Mouse (Mus musculus): ENCODE measurements at regions not wholly inside any gene's neighbourhood (a gene's known extent, or its start where the extent isn't known, plus 50 kb on each side); places are given as distances from the start of the nearest gene placed in this dataset.

DNA sequence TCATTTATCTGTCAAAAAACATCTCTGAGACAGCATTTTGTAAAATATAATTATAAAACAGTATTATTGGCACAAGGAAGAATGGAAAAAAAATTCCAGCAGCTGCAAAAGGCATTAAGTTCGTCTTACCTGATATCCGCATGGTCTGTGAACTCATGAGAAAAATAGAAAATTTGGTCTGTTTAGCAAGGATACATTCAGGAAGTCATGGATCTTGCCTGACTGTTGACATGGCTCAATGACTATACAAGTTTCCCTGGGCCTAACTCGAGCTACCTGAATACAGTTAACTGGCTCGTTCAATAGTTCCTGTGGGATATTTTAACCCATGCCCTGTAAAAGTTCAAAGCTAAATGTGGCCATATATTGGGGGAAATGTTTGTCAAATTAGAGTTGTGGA lies 131.1 kb upstream of the D16Ertd472e start:
- no peaks in the 10 kb centered on the region for H3K4me1 ChIP-seq (ENCODE audit: control insufficient read depth, insufficient read depth, low read length)
- H3K27ac ChIP-seq (ENCODE audit: insufficient read depth, low read depth, low read length), result no peak overlapping the region
- TF ChIP-seq POLR2A (IDR thresholded peaks at IDR 0.05; ENCODE audit: borderline replicate concordance, low read depth, low read length), result no peak
- no peak for TF ChIP-seq CTCF (IDR thresholded peaks at IDR 0.05; ENCODE audit: low read depth, low read length)
- H3K4me3 ChIP-seq (ENCODE audit: insufficient read depth, low read length), result no peak overlapping the region

DNA sequence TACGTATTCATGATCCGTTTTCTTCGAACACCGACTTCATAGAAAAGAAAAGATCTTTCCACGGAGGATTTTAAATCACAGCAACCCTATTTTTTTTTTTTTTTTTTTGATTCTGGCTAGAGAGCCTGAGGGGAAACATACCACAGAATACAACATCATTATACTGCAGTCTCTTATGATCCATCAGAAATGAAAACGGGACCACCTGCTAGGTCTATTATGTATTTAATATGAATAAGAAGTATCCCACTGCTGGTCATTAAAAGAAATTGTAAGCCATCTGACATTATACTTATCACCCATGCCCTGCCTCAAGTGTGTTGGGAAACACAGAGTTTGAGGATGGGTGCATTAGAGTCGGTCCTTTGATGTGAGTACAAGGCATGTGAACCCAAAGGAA lies 130.7 kb upstream of the D16Ertd472e start:
- Histone ChIP-seq H3K27ac (ENCODE audit: insufficient read depth, low read depth, low read length) (no peak overlapping the region), H3K4me3 (ENCODE audit: insufficient read depth, low read length) (no peak overlapping the region), H3K4me1 (ENCODE audit: control insufficient read depth, insufficient read depth, low read length) (no peaks in the 10 kb centered on the region)
- TF ChIP-seq POLR2A (IDR thresholded peaks at IDR 0.05; ENCODE audit: borderline replicate concordance, low read depth, low read length) (no peak), CTCF (IDR thresholded peaks at IDR 0.05; ENCODE audit: low read depth, low read length) (no peak)

DNA sequence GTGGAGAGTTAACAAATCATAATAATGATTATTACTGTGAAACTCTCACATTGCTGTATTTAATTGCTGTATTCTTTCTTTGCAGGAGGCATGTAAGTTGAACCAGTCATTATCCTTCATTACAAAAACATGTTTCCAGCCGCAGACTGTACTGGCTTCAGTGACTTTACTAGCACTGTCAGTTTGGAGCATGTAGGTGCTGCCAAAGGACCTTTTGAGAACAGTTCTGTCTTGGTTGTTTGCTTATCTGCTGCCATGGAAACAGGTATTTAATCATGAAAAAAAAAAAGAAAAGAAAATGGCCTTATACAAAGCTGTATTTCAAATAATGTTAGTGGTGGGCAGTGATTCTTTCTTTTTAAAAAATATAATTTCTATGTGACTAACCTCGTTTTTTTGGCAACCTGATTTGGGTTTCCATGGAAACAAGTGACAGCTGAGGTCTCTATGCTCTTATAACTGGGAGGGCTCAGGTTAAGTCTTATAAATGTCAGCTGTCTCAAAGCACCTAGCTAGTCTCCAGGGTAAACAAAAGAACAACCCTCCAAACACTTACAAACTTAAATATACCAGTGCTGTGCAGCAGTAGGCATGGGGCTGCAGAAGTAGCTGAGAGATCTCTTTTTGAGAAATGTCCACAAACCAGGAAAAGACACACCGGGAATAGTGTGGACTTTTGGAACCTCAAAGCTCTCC lies 121.2 kb upstream of the D16Ertd472e start:
- no peak for TF ChIP-seq POLR2A (IDR thresholded peaks at IDR 0.05; ENCODE audit: borderline replicate concordance, low read depth, low read length)
- no peak for TF ChIP-seq CTCF (IDR thresholded peaks at IDR 0.05; ENCODE audit: low read depth, low read length)
- Histone ChIP-seq H3K4me3 (ENCODE audit: insufficient read depth, low read length) (no peak overlapping the region), H3K27ac (ENCODE audit: insufficient read depth, low read depth, low read length) (no peak overlapping the region), H3K4me1 (ENCODE audit: control insufficient read depth, insufficient read depth, low read length) (no peaks in the 10 kb centered on the region)

DNA sequence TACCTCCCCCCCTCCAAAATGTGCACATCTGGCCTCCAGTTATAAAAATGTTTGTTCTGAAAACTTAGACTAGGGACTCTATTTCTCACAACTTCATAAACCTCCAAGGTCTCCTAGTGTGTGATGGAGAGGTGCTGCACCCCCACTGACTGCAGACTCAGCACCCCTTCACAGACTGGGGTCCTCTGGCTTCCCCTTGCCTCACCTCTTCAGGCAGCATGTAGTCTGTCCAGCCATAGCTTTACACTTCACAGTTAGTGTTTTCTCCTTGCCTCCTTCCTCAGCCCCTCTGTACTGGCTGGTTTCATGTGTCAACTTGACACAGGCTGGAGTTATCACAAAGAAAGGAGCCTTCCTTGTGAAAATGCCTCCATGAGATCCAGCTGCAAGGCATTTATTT lies 111.7 kb upstream of the D16Ertd472e start:
- no peak overlapping the region for H3K4me3 ChIP-seq (ENCODE audit: insufficient read depth, low read length)
- no peaks in the 10 kb centered on the region for H3K4me1 ChIP-seq (ENCODE audit: control insufficient read depth, insufficient read depth, low read length)
- H3K27ac ChIP-seq (ENCODE audit: insufficient read depth, low read depth, low read length), result no peak overlapping the region
- TF ChIP-seq POLR2A (IDR thresholded peaks at IDR 0.05; ENCODE audit: borderline replicate concordance, low read depth, low read length), result no peak
- TF ChIP-seq CTCF (IDR thresholded peaks at IDR 0.05; ENCODE audit: low read depth, low read length), result no peak

DNA sequence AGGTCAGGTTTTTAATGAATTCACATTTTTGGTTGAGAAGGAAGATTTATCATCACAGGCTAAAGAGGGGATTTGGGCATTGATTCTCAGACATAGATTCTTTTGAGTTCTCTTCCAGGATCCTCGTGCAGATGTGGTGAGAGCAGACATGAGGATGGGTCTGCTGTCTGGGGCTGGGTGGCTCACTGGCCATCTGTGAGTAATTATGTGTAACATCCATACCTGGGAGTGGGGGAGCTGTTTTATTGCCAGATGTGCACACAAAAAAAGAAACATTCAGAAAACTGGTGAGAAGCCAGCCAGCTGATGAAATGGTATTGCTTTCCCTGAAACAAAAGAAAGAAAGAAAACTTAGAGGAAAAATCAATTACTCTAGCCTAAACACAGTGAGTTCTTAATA lies 108.7 kb upstream of the D16Ertd472e start:
- TF ChIP-seq POLR2A (IDR thresholded peaks at IDR 0.05; ENCODE audit: borderline replicate concordance, low read depth, low read length) (no peak), CTCF (IDR thresholded peaks at IDR 0.05; ENCODE audit: low read depth, low read length) (no peak)
- Histone ChIP-seq H3K27ac (ENCODE audit: insufficient read depth, low read depth, low read length) (no peak overlapping the region), H3K4me3 (ENCODE audit: insufficient read depth, low read length) (no peak overlapping the region), H3K4me1 (ENCODE audit: control insufficient read depth, insufficient read depth, low read length) (no peaks in the 10 kb centered on the region)

DNA sequence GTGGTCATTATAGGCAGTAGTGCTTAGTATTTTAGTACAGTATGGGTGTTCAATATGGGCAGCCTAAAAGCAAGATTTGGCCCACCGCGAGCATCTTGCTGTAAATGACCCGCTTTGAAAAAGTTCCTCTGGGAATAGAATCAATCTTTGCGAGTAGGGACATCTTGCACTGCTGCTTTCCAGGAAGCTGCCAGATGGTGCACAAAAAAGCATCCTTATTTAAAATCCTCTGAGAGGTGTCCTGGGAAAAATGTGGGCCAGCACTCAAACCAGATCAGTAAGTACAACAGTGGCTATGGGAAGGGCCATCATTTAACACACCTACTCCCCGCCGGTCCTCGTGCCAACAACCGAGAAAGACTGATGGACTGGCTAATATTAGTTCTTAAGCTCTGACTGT lies 107.5 kb upstream of the D16Ertd472e start:
- H3K4me3 ChIP-seq (ENCODE audit: insufficient read depth, low read length), result no peak overlapping the region
- TF ChIP-seq CTCF (IDR thresholded peaks at IDR 0.05; ENCODE audit: low read depth, low read length) (no peak), POLR2A (IDR thresholded peaks at IDR 0.05; ENCODE audit: borderline replicate concordance, low read depth, low read length) (no peak)
- no peaks in the 10 kb centered on the region for H3K4me1 ChIP-seq (ENCODE audit: control insufficient read depth, insufficient read depth, low read length)
- no peak overlapping the region for H3K27ac ChIP-seq (ENCODE audit: insufficient read depth, low read depth, low read length)

DNA sequence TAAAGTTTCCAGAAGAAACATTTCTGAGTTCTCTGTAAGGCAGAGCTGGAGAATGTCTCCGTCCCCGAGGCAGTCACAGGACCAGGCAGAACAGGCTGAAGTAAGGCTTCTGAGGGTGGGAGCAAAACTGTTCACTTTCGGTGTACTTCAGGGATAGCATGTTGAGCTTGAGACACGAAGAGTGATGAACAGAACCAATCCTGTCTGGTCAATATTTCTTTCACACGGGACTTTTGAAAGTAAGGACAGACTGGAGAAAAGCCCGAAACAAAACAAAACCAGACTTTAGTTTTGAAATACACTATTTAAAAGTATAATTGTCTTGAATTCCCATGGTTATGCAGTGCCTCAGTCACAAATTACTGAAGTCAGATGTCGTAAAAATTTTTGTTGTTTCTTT lies 84.6 kb upstream of the D16Ertd472e start:
- Histone ChIP-seq H3K27ac (ENCODE audit: insufficient read depth, low read depth, low read length) (no peak overlapping the region), H3K4me1 (ENCODE audit: control insufficient read depth, insufficient read depth, low read length) (no peaks in the 10 kb centered on the region), H3K4me3 (ENCODE audit: insufficient read depth, low read length) (no peak overlapping the region)
- no peak for TF ChIP-seq CTCF (IDR thresholded peaks at IDR 0.05; ENCODE audit: low read depth, low read length)
- no peak for TF ChIP-seq POLR2A (IDR thresholded peaks at IDR 0.05; ENCODE audit: borderline replicate concordance, low read depth, low read length)

DNA sequence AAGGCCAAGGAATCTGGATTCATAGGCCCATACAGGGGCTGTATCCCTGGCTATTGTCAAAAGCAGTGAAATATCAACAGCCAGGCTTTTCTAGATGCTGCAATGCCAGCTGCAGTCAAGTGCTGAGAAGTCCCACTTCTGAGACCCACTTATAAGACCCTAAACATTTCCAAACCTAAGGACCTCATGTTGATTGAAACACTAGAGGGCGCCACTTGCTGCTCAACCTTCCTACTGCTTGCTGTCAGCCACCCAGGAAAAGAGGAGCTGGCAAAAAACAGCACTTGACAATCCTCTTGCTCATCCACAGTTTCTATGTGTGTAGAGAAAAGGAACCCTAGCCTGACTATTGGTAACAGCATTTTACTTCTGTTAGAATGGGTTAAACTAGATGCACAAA lies 68.2 kb upstream of the D16Ertd472e start:
- TF ChIP-seq CTCF (IDR thresholded peaks at IDR 0.05; ENCODE audit: low read depth, low read length), result no peak; the same call in 1 of the 2 replicates
- no peak for TF ChIP-seq POLR2A (IDR thresholded peaks at IDR 0.05; ENCODE audit: borderline replicate concordance, low read depth, low read length)

DNA sequence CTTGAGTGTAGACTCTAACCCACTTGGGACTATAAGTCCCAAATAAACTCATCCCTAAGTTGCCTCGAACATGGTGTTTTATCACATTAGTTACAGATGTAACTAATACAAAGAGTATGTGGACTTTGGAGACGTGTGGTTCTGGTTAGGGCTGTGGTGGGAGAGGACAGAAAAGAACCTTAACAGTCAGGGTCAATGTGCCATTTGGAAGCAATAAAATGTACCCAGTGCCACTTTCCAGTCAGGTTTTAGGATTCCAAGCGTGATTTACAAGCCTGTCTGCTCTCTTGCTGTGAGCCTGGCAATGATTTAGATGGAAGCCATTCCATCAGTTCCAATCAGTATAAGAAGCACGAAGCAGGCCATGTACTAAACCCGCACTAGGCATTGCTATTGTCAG lies 65.2 kb upstream of the D16Ertd472e start:
- H3K4me3 ChIP-seq (ENCODE audit: insufficient read depth, low read length), result no peak overlapping the region
- H3K4me1 ChIP-seq (ENCODE audit: control insufficient read depth, insufficient read depth, low read length), result no peaks in the 10 kb centered on the region
- H3K27ac ChIP-seq (ENCODE audit: insufficient read depth, low read depth, low read length), result no peak overlapping the region
- TF ChIP-seq CTCF (IDR thresholded peaks at IDR 0.05; ENCODE audit: low read depth, low read length) (no peak), POLR2A (IDR thresholded peaks at IDR 0.05; ENCODE audit: borderline replicate concordance, low read depth, low read length) (no peak)

More for the DNA sequence above, 68.2 kb upstream of the D16Ertd472e start:
- Histone ChIP-seq H3K4me1 (ENCODE audit: control insufficient read depth, insufficient read depth, low read length) (no peaks in the 10 kb centered on the region), H3K27ac (ENCODE audit: insufficient read depth, low read depth, low read length) (no peak overlapping the region), H3K4me3 (ENCODE audit: insufficient read depth, low read length) (no peak overlapping the region)

DNA sequence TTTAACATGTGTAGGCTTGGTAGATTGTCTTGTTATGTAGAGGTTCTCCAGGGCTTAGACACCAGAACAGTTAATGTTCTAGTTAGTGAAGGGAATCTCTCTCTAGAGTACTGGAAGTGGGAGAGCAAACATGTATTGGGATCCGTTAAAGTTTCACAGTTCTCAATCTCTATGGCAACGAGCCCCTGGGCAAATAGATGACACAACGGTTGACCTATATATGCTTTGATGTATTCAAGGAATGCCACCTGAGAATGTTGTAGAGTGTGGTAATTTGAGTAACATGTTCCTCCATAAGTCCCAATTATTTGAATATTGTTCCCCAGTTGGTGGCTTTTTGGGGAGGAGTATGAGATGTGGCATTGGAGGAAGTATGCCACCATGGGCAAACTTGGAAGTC lies 64.7 kb upstream of the D16Ertd472e start:
- Histone ChIP-seq H3K4me3 (ENCODE audit: insufficient read depth, low read length) (no peak overlapping the region), H3K27ac (ENCODE audit: insufficient read depth, low read depth, low read length) (no peak overlapping the region), H3K4me1 (ENCODE audit: control insufficient read depth, insufficient read depth, low read length) (no peaks in the 10 kb centered on the region)
- TF ChIP-seq POLR2A (IDR thresholded peaks at IDR 0.05; ENCODE audit: borderline replicate concordance, low read depth, low read length), result no peak
- TF ChIP-seq CTCF (IDR thresholded peaks at IDR 0.05; ENCODE audit: low read depth, low read length), result no peak

All from bone marrow macrophage, adult 2 months (primary cell).